Mouse (Mus musculus): ENCODE results near the gene Gm20807.
"Not testable (repeated sequence)": the region's sequence is repeated elsewhere in the genome, so short reads cannot be mapped to it uniquely, and the experiment has no call there.

Gene Gm20807

GRCm38 (mm10) chrY:13042591-13042990 lies at the start of gene Gm20807:
TSS of gene Gm20807 (plus strand) at chrY:13042891.
- DNase-seq (ENCODE audit: low spot score) = not testable (repeated sequence)
